Mouse (Mus musculus): ENCODE measurements around the gene Aaed1. TPM values are rescaled to one million over a fixed set of nuclear protein-coding genes. Genes with fewer than 3 reads are reported as not detected.

Gene Aaed1
- total RNA-seq, 2 experiments from 2014 or later: 19.0 to 20.8 TPM

GRCm38 (mm10) chr13:64246106-64246505, 66.4 kb downstream of the Aaed1 start:
- Histone ChIP-seq H3K4me3 (no peak overlapping the region), H3K27ac (no peak overlapping the region)
- intact Hi-C loops (cut with DNase I): no loop called here
- no peak for DNase-seq (ENCODE audit: extremely low spot score in 1 of 2, low spot score in 2 of 2)
- TF ChIP-seq CTCF (IDR thresholded peaks at IDR 0.05): no peak

DNA sequence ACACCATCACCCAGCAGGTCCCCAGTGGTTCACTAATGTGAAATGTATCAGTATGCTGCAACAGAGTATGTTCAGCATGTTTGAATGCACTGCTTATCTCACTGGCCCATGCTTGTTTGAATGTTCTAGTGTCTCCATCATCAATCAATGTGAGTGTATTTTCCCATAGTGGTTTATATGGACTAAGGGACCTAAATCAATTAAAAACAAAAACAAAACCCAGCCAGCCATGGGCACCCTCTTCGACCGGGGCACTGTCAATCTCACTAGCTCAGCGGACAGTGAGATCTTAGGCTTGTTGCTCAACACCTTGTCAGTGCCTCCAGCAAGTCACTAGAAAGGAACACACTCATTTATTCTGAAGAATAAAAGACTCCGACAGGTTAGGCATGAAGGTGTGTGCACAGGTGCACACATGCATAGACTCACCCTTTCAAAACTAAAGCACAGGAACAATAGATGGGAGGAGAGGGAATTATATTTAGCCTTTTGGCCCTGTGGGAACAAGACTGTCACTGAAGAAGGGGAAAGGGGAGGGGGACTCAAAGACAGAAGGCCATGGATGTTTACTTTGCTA, 67.7 kb downstream of the Aaed1 start:
- intact Hi-C loops (cut with DNase I): no loop called here
- Histone ChIP-seq H3K27ac (no peak overlapping the region), H3K4me3 (no peak overlapping the region)
- no peak for TF ChIP-seq CTCF (IDR thresholded peaks at IDR 0.05)
- DNase-seq (ENCODE audit: extremely low spot score in 1 of 2, low spot score in 2 of 2): no peak

DNA sequence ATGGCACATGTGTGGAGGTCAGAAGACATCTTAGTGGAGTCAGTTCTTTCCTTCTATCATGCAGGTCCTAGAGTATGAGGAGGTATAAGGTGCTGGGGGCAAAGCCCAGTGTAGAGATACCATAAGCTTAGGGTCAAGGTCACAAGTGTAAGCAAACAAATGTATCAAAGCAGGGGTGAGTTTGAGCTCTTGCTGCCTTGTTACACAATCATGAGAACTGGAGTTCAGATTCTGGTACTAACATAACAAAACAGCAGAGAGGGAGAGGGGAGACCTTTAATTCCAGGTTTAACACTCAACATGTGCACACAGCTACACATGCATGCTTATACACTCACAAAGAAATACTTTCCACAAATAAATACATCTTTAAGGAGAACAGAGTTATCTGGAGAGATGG, 69.8 kb downstream of the Aaed1 start:
- no peak for TF ChIP-seq CTCF (IDR thresholded peaks at IDR 0.05)
- Histone ChIP-seq H3K27ac (no peak overlapping the region), H3K4me3 (no peak overlapping the region)
- no peak for DNase-seq (ENCODE audit: extremely low spot score in 1 of 2, low spot score in 2 of 2)
- intact Hi-C loops (cut with DNase I): no loop called here

- intact Hi-C loops (cut with DNase I): no loop called here
- H3K27ac ChIP-seq: no peak overlapping the region
- no peak overlapping the region for H3K4me3 ChIP-seq
- TF ChIP-seq CTCF (IDR thresholded peaks at IDR 0.05): no peak
- DNase-seq (ENCODE audit: extremely low spot score in 1 of 2, low spot score in 2 of 2): no peak
Measured at GRCm38 (mm10) chr13:64240626-64241025, 71.9 kb downstream of the Aaed1 start.

DNA sequence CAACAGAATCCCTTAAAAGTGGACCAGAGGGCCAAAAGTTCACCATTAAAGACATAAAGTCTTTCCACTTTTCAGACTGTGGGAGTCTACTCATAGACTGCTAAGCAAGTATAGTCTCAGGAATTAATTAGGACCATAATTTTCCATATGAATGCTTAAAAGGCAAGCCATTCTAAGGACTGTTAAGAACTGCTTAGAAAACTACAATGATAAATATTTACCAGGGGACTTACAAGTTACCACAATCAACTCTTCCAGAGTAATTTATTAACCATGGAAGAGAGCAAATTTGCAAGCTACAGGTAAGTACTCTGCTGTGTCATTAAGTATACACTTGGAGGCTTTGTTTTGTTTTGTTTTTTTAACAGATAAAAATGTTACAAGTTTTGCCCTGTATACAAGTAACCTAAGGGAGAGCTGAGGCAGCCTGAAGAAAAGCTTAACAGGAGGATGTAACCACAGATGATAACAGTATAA, 74.8 kb downstream of the Aaed1 start:
- no peak for DNase-seq (ENCODE audit: extremely low spot score in 1 of 2, low spot score in 2 of 2)
- intact Hi-C loops (cut with DNase I): no loop called here
- H3K27ac ChIP-seq: no peak overlapping the region
- no peak for TF ChIP-seq CTCF (IDR thresholded peaks at IDR 0.05)
- H3K4me3 ChIP-seq: no peak overlapping the region

DNA sequence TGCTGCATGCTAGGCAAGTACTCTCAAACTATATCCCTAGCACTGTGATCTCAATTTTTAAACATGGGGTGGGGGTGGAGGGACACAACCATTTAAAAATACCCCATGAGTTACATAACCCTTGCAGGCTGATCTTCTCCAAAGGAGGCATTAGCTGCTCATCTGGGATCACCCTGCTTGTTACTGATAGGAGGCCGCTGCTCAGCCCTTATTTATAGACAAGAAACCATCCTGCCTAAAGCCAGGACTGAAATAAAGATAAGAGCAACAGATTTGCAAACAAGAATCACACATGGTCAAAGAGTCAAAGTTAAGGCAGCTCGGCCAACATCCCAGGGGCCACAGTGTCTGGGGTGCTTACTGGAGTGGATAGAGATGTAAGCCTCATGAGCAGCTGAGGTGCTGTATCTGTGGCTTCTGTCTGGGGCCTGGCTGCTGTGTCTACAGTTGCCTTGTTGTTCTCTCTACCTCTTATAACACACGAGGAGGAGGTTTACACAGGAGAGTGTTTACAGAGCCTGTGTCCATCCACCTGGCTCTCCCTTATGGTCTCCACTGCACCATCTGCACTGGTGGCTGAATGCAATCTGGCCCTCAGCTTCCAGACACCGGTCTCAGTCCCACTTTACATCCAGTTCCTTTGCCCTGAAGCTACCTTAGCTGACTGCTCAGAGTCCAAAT, 75.4 kb downstream of the Aaed1 start:
- Histone ChIP-seq H3K27ac (no peak overlapping the region), H3K4me3 (no peak overlapping the region)
- no peak for TF ChIP-seq CTCF (IDR thresholded peaks at IDR 0.05)
- intact Hi-C loops (cut with DNase I): no loop called here
- peak in 1 of 2 experiments; percentile 19 for DNase-seq (ENCODE audit: extremely low spot score in 1 of 2, low spot score in 2 of 2)

DNA sequence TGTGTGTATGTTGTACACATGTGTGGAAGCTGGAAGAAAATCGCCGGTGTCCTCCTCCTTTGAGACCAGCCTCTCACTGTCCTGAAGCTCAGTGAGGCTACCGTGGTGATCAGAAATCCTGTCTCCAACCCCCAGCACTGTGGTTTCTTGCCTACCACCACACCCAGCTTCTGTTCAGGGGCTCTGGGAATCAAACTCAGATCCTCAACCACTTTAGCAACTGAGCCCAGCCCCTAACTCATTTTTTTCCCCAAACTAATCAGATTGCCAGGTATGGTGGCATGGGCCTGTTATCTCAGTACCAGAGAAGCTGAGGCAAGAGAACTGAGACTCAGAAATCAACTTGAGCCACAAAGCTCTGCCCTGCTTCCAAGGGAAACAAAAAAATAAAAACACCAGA, 76.7 kb downstream of the Aaed1 start:
- no peak for DNase-seq (ENCODE audit: extremely low spot score in 1 of 2, low spot score in 2 of 2)
- Histone ChIP-seq H3K4me3 (no peak overlapping the region), H3K27ac (no peak overlapping the region)
- TF ChIP-seq CTCF (IDR thresholded peaks at IDR 0.05): no peak
- intact Hi-C loops (cut with DNase I): no loop called here

- no peak overlapping the region for H3K27ac ChIP-seq
- no peak for TF ChIP-seq CTCF (IDR thresholded peaks at IDR 0.05)
- DNase-seq (ENCODE audit: extremely low spot score in 1 of 2, low spot score in 2 of 2): no peak
- intact Hi-C loops (cut with DNase I): no loop called here
- H3K4me3 ChIP-seq: no peak overlapping the region
Measured at GRCm38 (mm10) chr13:64235062-64235715, 77.3 kb downstream of the Aaed1 start.

DNA sequence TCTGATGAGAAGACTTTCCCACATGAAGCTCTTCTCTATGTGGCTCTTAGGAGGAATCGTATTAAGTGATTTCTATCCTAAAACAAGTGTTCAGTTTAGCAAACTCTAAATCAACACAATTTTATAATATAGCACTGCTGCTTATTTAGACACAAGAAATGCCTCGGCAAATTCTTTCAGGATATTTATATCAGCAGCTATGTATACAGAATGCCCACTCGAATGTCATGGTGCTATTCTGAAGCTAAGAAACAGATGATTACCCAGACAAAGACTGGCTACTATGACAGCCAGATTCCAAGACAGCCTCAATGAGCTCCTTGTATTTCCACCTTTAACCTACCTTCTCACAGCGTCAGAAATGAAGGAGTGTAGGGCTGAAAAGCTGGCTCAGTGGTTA, 79.4 kb downstream of the Aaed1 start:
- intact Hi-C loops (cut with DNase I): no loop called here
- Histone ChIP-seq H3K27ac (no peak overlapping the region), H3K4me3 (no peak overlapping the region)
- no peak for DNase-seq (ENCODE audit: extremely low spot score in 1 of 2, low spot score in 2 of 2)
- no peak for TF ChIP-seq CTCF (IDR thresholded peaks at IDR 0.05)

DNA sequence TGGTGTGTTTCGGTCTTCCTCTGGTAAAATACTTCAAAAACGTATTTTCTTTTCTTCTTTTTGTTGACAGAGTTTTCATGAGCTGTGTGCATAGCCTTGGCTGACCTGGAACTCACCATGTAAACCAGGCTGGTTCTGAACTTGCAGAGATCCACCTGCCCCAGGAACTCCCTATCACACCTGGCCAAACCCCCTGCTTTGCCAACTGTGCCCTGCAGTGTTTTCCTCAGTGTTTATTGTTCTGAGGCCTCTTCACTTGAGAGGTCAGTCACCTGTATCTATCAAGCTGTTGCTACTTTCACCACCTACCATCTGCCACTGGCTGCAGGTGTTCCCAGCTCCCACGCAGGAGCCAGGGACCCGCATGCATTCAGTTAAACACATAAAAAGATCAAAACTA, 85.8 kb downstream of the Aaed1 start:
- Histone ChIP-seq H3K27ac (no peak overlapping the region), H3K4me3 (no peak overlapping the region)
- no peak for DNase-seq (ENCODE audit: extremely low spot score in 1 of 2, low spot score in 2 of 2)
- intact Hi-C loops (cut with DNase I): no loop called here
- no peak for TF ChIP-seq CTCF (IDR thresholded peaks at IDR 0.05)

DNA sequence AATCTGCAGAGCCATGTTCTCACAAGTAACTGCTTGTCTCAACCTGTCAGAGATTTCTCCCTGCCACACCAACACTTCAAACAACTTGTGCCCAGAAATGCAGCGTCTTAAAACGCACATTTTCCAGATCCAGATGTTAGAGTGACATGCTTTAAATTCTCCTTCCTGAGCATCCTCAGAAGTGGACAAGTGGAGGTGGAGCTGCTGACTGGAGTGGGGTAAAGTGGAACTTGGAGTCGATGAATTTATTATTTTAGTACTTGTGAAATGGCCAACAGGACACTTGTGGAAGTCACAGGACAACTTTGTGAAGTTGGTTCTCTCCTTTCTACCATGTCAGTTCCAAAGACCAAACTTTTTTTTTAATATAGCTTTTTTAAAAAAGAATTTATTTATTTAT, 86.8 kb downstream of the Aaed1 start:
- Histone ChIP-seq H3K4me3 (no peak overlapping the region), H3K27ac (no peak overlapping the region)
- intact Hi-C loops (cut with DNase I): no loop called here
- DNase-seq (ENCODE audit: extremely low spot score in 1 of 2, low spot score in 2 of 2): no peak
- TF ChIP-seq CTCF (IDR thresholded peaks at IDR 0.05): no peak

Other genes starting within 250 kb of the Aaed1 start
- gene Hsd17b3, start 223.5 kb downstream of the Aaed1 start, total RNA-seq (2021): not detected
- under 1 TPM; 0.41 to 0.84 TPM for gene Slc35d2, start 183.3 kb downstream of the Aaed1 start, total RNA-seq (2021)
- gene Zfp367, start 159.5 kb downstream of the Aaed1 start, total RNA-seq (2021): 10 to 100 TPM; 26.8 to 29.3 TPM
- 100 to 1,000 TPM; 185 to 196 TPM for gene Habp4, start 150.9 kb downstream of the Aaed1 start, total RNA-seq (2021)
- 10 to 100 TPM; 15.3 to 19.0 TPM for gene Cdc14b, start 37.4 kb downstream of the Aaed1 start, total RNA-seq (2021)
- 100 to 1,000 TPM; 120 to 129 TPM for gene Ctsl, start 58.2 kb upstream of the Aaed1 start, total RNA-seq (2021)
- 10 to 100 TPM in 1 of 2 experiments, 1 to 10 TPM in 1; 10.0 to 10.8 TPM for gene Cdk20, start 119.6 kb upstream of the Aaed1 start, total RNA-seq (2021)
- not detected for gene Fam240b, start 185.1 kb upstream of the Aaed1 start, total RNA-seq (2021)